Mouse (Mus musculus) CD8-positive naive resting alpha-beta T cell, adult 57 days (primary cell): ENCODE measurements around the gene 3110021N24Rik. TPM values are rescaled to one million over a fixed set of nuclear protein-coding genes. Genes with fewer than 3 reads are reported as not detected.

Experiments
- total RNA-seq: library from RNA; stranded (reverse); gene quantifications from one replicate; pipeline ENCODE4 v1.2.4, GENCODE M21; 2023

Gene 3110021N24Rik
- total RNA-seq = not detected

GRCm38 (mm10) chr4:108719349-108719748 lies at the start of gene 3110021N24Rik:
Gene 3110021N24Rik, plus strand, starts transcription at chr4:108719649.

GRCm38 (mm10) chr4:108780057-108780863 lies 60.8 kb downstream of the 3110021N24Rik start, which contains the start of gene Zfyve9:
Gene Zfyve9, minus strand, starts transcription at chr4:108780798.

Other genes with a start within 250 kb of the 3110021N24Rik start
- 52.9 TPM for gene Prpf38a, start 140.3 kb upstream of the 3110021N24Rik start, total RNA-seq
- 2.7 TPM for gene Orc1, start 140.2 kb upstream of the 3110021N24Rik start, total RNA-seq
- gene Cc2d1b, start 99.7 kb upstream of the 3110021N24Rik start, total RNA-seq = 122 TPM
- gene Zfyve9, start 61.1 kb downstream of the 3110021N24Rik start, total RNA-seq = 0.31 TPM
- 37.0 TPM for gene Btf3l4, start 114.0 kb downstream of the 3110021N24Rik start, total RNA-seq
- gene Txndc12, start 115.0 kb downstream of the 3110021N24Rik start, total RNA-seq = 31.7 TPM
- 35.8 TPM for gene Kti12, start 128.1 kb downstream of the 3110021N24Rik start, total RNA-seq
- gene A730015C16Rik, start 129.0 kb downstream of the 3110021N24Rik start, total RNA-seq = not detected
- gene Rab3b, start 159.4 kb downstream of the 3110021N24Rik start, total RNA-seq = not detected